Comparison of ENCODE assay signal across 8 mouse cellular contexts in genomic region chr17:46433627-46434026, GRCm38 (mm10). TPM values are rescaled to one million over a fixed set of nuclear protein-coding genes. Genes with fewer than 3 reads are reported as not detected.
DNase-seq lines count a peak whose midpoint lies in the region; ATAC-seq lines count a peak whose summit lies in the region.

No protein-coding gene starts in this region.

- H3K9me3 ChIP-seq in hindbrain, embryonic 14.5 days (ENCODE audit: control insufficient read depth, low read length): no peaks in the 10 kb centered on the region
- no peaks in the 10 kb centered on the region for H3K9me3 ChIP-seq in limb, embryonic 15.5 days
- H3K9me3 ChIP-seq in stomach, embryonic 16.5 days (replicated peaks; ENCODE audit: control insufficient read depth, low read length): no peaks in the 10 kb centered on the region

- H3K4me2 ChIP-seq in hindbrain, embryonic 14.5 days (replicated peaks): peak overlapping the region; percentile 33
- H3K4me2 ChIP-seq in limb, embryonic 15.5 days: peak overlapping the region; percentile 37
- H3K4me2 ChIP-seq in stomach, embryonic 16.5 days (ENCODE audit: low read depth, low read length): peak overlapping the region; percentile 44

- no peak overlapping the region for H3K9ac ChIP-seq in hindbrain, embryonic 14.5 days
- H3K9ac ChIP-seq in limb, embryonic 15.5 days: no peak overlapping the region
- H3K9ac ChIP-seq in stomach, embryonic 16.5 days (ENCODE audit: low read length): peak overlapping the region; percentile 46

- H3K27me3 ChIP-seq in hindbrain, embryonic 14.5 days (ENCODE audit: control insufficient read depth, insufficient read depth, low read length): no peaks in the 10 kb centered on the region
- H3K27me3 ChIP-seq in limb, embryonic 15.5 days: peaks cover 17% of the 10 kb centered on the region; the same call in 1 of the 2 replicates
- 0 out of 2 replicates have a peak, but pooled peaks cover 7% of the 10 kb centered on the region for H3K27me3 ChIP-seq in stomach, embryonic 16.5 days (ENCODE audit: control insufficient read depth, insufficient read depth, low read length)

- no peaks in the 10 kb centered on the region; the same call in 1 of the 2 replicates for H3K4me1 ChIP-seq in hindbrain, embryonic 14.5 days (replicated peaks; ENCODE audit: control insufficient read depth, insufficient read depth, low read length)
- peaks cover 21% of the 10 kb centered on the region for H3K4me1 ChIP-seq in limb, embryonic 15.5 days
- H3K4me1 ChIP-seq in stomach, embryonic 16.5 days (ENCODE audit: control insufficient read depth, insufficient read depth, low read length): peaks cover 3% of the 10 kb centered on the region; the same call in 1 of the 2 replicates

- H3K4me3 ChIP-seq in hindbrain, embryonic 14.5 days (replicated peaks; ENCODE audit: low read length): no peak overlapping the region
- peak overlapping the region; percentile 17 for H3K4me3 ChIP-seq in limb, embryonic 15.5 days
- peak overlapping the region; percentile 16 for H3K4me3 ChIP-seq in stomach, embryonic 16.5 days (replicated peaks; ENCODE audit: low read length)

- ATAC-seq in hindbrain, embryonic 14.5 days (ENCODE audit: low FRiP score): no peak
- no peak for ATAC-seq in limb, embryonic 15.5 days (ENCODE audit: insufficient number of reproducible peaks, low FRiP score, low TSS enrichment, low read depth)
- ATAC-seq in stomach, embryonic 16.5 days (ENCODE audit: insufficient read depth, low FRiP score): peak; percentile 42; the same call in 1 of the 2 replicates

- WGBS in hindbrain, embryonic 14.5 days: 7% methylated on average over 17 of the region's 17 CpGs
- 8% methylated on average over 17 of the region's 17 CpGs for WGBS in limb, embryonic 15.5 days
- 6% methylated on average over 17 of the region's 17 CpGs for WGBS in stomach, embryonic 16.5 days

- H3K36me3 ChIP-seq in hindbrain, embryonic 14.5 days (replicated peaks; ENCODE audit: control insufficient read depth, insufficient read depth): no peaks in the 10 kb centered on the region
- no peaks in the 10 kb centered on the region for H3K36me3 ChIP-seq in limb, embryonic 15.5 days
- H3K36me3 ChIP-seq in stomach, embryonic 16.5 days (ENCODE audit: control insufficient read depth, insufficient read depth, low read length): no peaks in the 10 kb centered on the region

- DNase-seq in R1 (ENCODE audit: low read depth, low spot score): peak; percentile 66
- peak; percentile 68 to 72 for DNase-seq in adrenal gland, postnatal 36 days
- DNase-seq in hindbrain, embryonic 14.5 days (ENCODE audit: low spot score): no peak
- no peak for DNase-seq in cerebellum, postnatal 14 days
- DNase-seq in left cerebral cortex, postnatal 10 days (ENCODE audit: extremely low spot score in 1 of 2, low spot score in 2 of 2): no peak
- no peak for DNase-seq in thymus, postnatal 10 days (ENCODE audit: low spot score in 2 of 2)

- intact Hi-C loops in left cerebral cortex, postnatal 10 days (cut with DNase I): no loop called here

- no peak overlapping the region for H3K27ac ChIP-seq in hindbrain, embryonic 14.5 days
- H3K27ac ChIP-seq in limb, embryonic 15.5 days: no peak overlapping the region
- H3K27ac ChIP-seq in stomach, embryonic 16.5 days (ENCODE audit: low read length): no peak overlapping the region

RNA-seq across cellular contexts. Expression of gene Slc22a7, which starts 4.6 kb away (rescaled TPM):
- not detected for total RNA-seq in adrenal gland, postnatal 36 days (2021)
- not detected in 2 replicates for polyA plus RNA-seq in hindbrain, embryonic 14.5 days (2014; fragmentation: Nextera tagmentation; extraction: Ambion mirVana)
- not detected in 2 replicates for polyA plus RNA-seq in limb, embryonic 15.5 days (2015; fragmentation: Nextera tagmentation; extraction: Ambion mirVana)
- not detected in 2 replicates for polyA plus RNA-seq in stomach, embryonic 16.5 days (2015; fragmentation: Nextera tagmentation; extraction: Ambion mirVana)
- total RNA-seq in left cerebral cortex, postnatal 10 days (2021): under 1 TPM; 0.26 to 0.75 TPM

RNA-seq across cellular contexts. Expression of gene Crip3, which starts 4.9 kb away (rescaled TPM):
- total RNA-seq in adrenal gland, postnatal 36 days (2021): 1 to 10 TPM in 1 of 2 experiments, under 1 TPM in 1; 0.43 to 1.1 TPM
- 1.4 and 2.2 TPM in 2 replicates for polyA plus RNA-seq in hindbrain, embryonic 14.5 days (2014; fragmentation: Nextera tagmentation; extraction: Ambion mirVana)
- 1.8 and 2.0 TPM in 2 replicates for polyA plus RNA-seq in limb, embryonic 15.5 days (2015; fragmentation: Nextera tagmentation; extraction: Ambion mirVana)
- polyA plus RNA-seq in stomach, embryonic 16.5 days (2015; fragmentation: Nextera tagmentation; extraction: Ambion mirVana): 1.5 and 1.8 TPM in 2 replicates
- total RNA-seq in left cerebral cortex, postnatal 10 days (2021): 1 to 10 TPM; 3.1 to 5.9 TPM

RNA-seq across cellular contexts. Expression of gene Zfp318, which starts 50.1 kb away (rescaled TPM):
- 10 to 100 TPM; 23.3 to 29.0 TPM for total RNA-seq in adrenal gland, postnatal 36 days (2021)
- polyA plus RNA-seq in hindbrain, embryonic 14.5 days (2014; fragmentation: Nextera tagmentation; extraction: Ambion mirVana): 29.7 and 31.5 TPM in 2 replicates
- polyA plus RNA-seq in limb, embryonic 15.5 days (2015; fragmentation: Nextera tagmentation; extraction: Ambion mirVana): 7.2 and 11.9 TPM in 2 replicates
- polyA plus RNA-seq in stomach, embryonic 16.5 days (2015; fragmentation: Nextera tagmentation; extraction: Ambion mirVana): 4.9 and 5.4 TPM in 2 replicates
- 10 to 100 TPM; 78.2 to 79.2 TPM for total RNA-seq in left cerebral cortex, postnatal 10 days (2021)

RNA-seq across cellular contexts. Expression of gene Ttbk1, which starts 53.8 kb away (rescaled TPM):
- 1 to 10 TPM in 1 of 2 experiments, under 1 TPM in 1; 0.63 to 1.1 TPM for total RNA-seq in adrenal gland, postnatal 36 days (2021)
- polyA plus RNA-seq in hindbrain, embryonic 14.5 days (2014; fragmentation: Nextera tagmentation; extraction: Ambion mirVana): 6.5 and 7.7 TPM in 2 replicates
- 0.02 and 0.06 TPM in 2 replicates for polyA plus RNA-seq in limb, embryonic 15.5 days (2015; fragmentation: Nextera tagmentation; extraction: Ambion mirVana)
- polyA plus RNA-seq in stomach, embryonic 16.5 days (2015; fragmentation: Nextera tagmentation; extraction: Ambion mirVana): 0.12 and 0.19 TPM in 2 replicates
- total RNA-seq in left cerebral cortex, postnatal 10 days (2021): 100 to 1,000 TPM; 115 to 117 TPM

Comparison
In these comparisons a context has a peak if more than half of its experiments do, and no peak if none do; other contexts are left out.
1. DNase-seq: peak in R1 (single experiment) and adrenal gland, postnatal 36 days (2 of 2); none in hindbrain, embryonic 14.5 days (single experiment), cerebellum, postnatal 14 days (0 of 2), left cerebral cortex, postnatal 10 days (0 of 2) and thymus, postnatal 10 days (0 of 2).
2. Peak in every context shown above with its lines, with median percentiles within 50 percentile points of each other: H3K4me2 ChIP-seq.